Mouse (Mus musculus): ENCODE measurements at regions not wholly inside any gene's neighbourhood (a gene's known extent, or its start where the extent isn't known, plus 50 kb on each side); places are given as distances from the start of the nearest gene placed in this dataset.

- no peak for TF ChIP-seq CTCF (IDR thresholded peaks at IDR 0.05; ENCODE audit: insufficient read depth, low read length)
- TF ChIP-seq POLR2A (IDR thresholded peaks at IDR 0.05; ENCODE audit: borderline replicate concordance, extremely low read depth, low read depth, low read length) = no peak
Measured at GRCm38 (mm10) chr7:70069662-70070061, 296.9 kb downstream of the Nr2f2 start.

Measured in lung, adult 2 months (tissue).